Mouse (Mus musculus) embryonic facial prominence, embryonic 13.5 days (tissue): ENCODE data around the gene Enc1. TPM values are rescaled to one million over a fixed set of nuclear protein-coding genes. Genes with fewer than 3 reads are reported as not detected.

Source experiments
- ATAC-seq: fragments of 200-750 bp; cut with Nextera tagmentation; 2 replicates; pipeline ENCODE4 v1.8.0; 2017; ENCODE audit warnings: low read depth; ENCODE audit not compliant: insufficient number of reproducible peaks, insufficient read depth, low FRiP score, low TSS enrichment
- H3K27ac ChIP-seq: fragments of 300-500 bp; sonication (generic); 2 replicates; pipeline ENCODE4 v1.5.1; 2015; ENCODE audit warnings: moderate library complexity, mild to moderate bottlenecking, inconsistent platforms
- H3K27me3 ChIP-seq: fragments of 300-500 bp; sonication (generic); 2 replicates; pipeline ENCODE4 v1.6.1; 2015; ENCODE audit warnings: mild to moderate bottlenecking, inconsistent platforms
- H3K36me3 ChIP-seq: fragments of 300-500 bp; sonication (generic); 2 replicates; pipeline ENCODE4 v1.6.1; 2015; ENCODE audit warnings: mild to moderate bottlenecking, inconsistent platforms
- H3K4me1 ChIP-seq: fragments of 300-500 bp; sonication (generic); 2 replicates; pipeline ENCODE4 v1.6.1; 2015; ENCODE audit warnings: inconsistent platforms
- H3K4me2 ChIP-seq: fragments of 300-500 bp; sonication (generic); 2 replicates; pipeline ENCODE4 v1.6.1; 2015; ENCODE audit warnings: moderate library complexity, mild to moderate bottlenecking, inconsistent platforms
- H3K4me3 ChIP-seq: fragments of 300-500 bp; sonication (generic); 2 replicates; pipeline ENCODE4 v1.5.1; 2015; ENCODE audit warnings: mild to moderate bottlenecking, inconsistent platforms
- H3K9ac ChIP-seq: fragments of 300-500 bp; sonication (generic); 2 replicates; pipeline ENCODE4 v1.6.1; 2015; ENCODE audit warnings: mild to moderate bottlenecking, inconsistent platforms
- H3K9me3 ChIP-seq: fragments of 300-500 bp; sonication (generic); 2 replicates; pipeline ENCODE4 v1.6.1; 2016; ENCODE audit warnings: inconsistent platforms
- WGBS: fragments of 180-500 bp; shearing (Covaris S2); methylation state at CpG from one replicate; pipeline ENCODE4 v1.1.7; 2015; ENCODE audit warnings: mixed read lengths; 5-methylcytosine and 5-hydroxymethylcytosine counted together
- polyA plus RNA-seq: library from polyadenylated mRNA; unstranded; fragments of >200 nt; fragmentation: Nextera tagmentation; extraction: Ambion mirVana; gene quantifications from 2 replicates; pipeline ENCODE4 v1.2.1, GENCODE M21; 2015

Gene Enc1
- polyA plus RNA-seq, 1 experiment from 2014 or later = 7.0 TPM

- Histone ChIP-seq H3K4me2 (peak overlapping the region; percentile 91), H3K9me3 (no peaks in the 10 kb centered on the region), H3K9ac (peak overlapping the region; percentile 93), H3K27me3 (no peaks in the 10 kb centered on the region), H3K36me3 (peaks cover 41% of the 10 kb centered on the region), H3K4me3 (peak overlapping the region; percentile 90), H3K4me1 (peaks cover 71% of the 10 kb centered on the region), H3K27ac (no peak overlapping the region)
- ATAC-seq = no peak
- WGBS = 49% methylated on average over 15 of the region's 15 CpGs
These were observed 3.2 kb downstream of the Enc1 start for GRCm38 (mm10) chr13:97243962-97244711.

GRCm38 (mm10) chr13:97244712-97245105 lies 3.8 kb downstream of the Enc1 start:
- Histone ChIP-seq H3K27ac (no peak overlapping the region), H3K4me1 (peaks cover 74% of the 10 kb centered on the region), H3K27me3 (no peaks in the 10 kb centered on the region), H3K36me3 (peaks cover 45% of the 10 kb centered on the region), H3K4me2 (peak overlapping the region; percentile 91), H3K9ac (no peak overlapping the region), H3K4me3 (peak overlapping the region; percentile 90; the same call in 1 of the 2 replicates), H3K9me3 (no peaks in the 10 kb centered on the region)
- ATAC-seq = no peak
- WGBS = 71% methylated on average over 11 of the region's 11 CpGs

- WGBS = 86% methylated on average over 12 of the region's 12 CpGs
- H3K27ac ChIP-seq = no peak overlapping the region
- H3K4me1 ChIP-seq = peaks cover 75% of the 10 kb centered on the region
- H3K9ac ChIP-seq = no peak overlapping the region
- no peak for ATAC-seq
- H3K4me3 ChIP-seq = no peak overlapping the region
- peaks cover 50% of the 10 kb centered on the region for H3K36me3 ChIP-seq
- no peaks in the 10 kb centered on the region for H3K9me3 ChIP-seq
- H3K27me3 ChIP-seq = no peaks in the 10 kb centered on the region
- peak overlapping the region; percentile 91; the same call in 1 of the 2 replicates for H3K4me2 ChIP-seq
These were observed 4.3 kb downstream of the Enc1 start for GRCm38 (mm10) chr13:97245157-97245556.

- no peaks in the 10 kb centered on the region for H3K27me3 ChIP-seq
- no peak overlapping the region for H3K9ac ChIP-seq
- 92% methylated on average over 16 of the region's 16 CpGs for WGBS
- H3K4me2 ChIP-seq = no peak overlapping the region
- peaks cover 83% of the 10 kb centered on the region for H3K4me1 ChIP-seq
- H3K4me3 ChIP-seq = no peak overlapping the region
- no peak for ATAC-seq
- no peak overlapping the region for H3K27ac ChIP-seq
- H3K9me3 ChIP-seq = no peaks in the 10 kb centered on the region
- H3K36me3 ChIP-seq = peaks cover 58% of the 10 kb centered on the region
These were observed 5.3 kb downstream of the Enc1 start for GRCm38 (mm10) chr13:97246217-97246616.

- WGBS = 72% methylated on average over 4 of the region's 4 CpGs
- Histone ChIP-seq H3K4me2 (no peak overlapping the region), H3K4me1 (peaks cover 85% of the 10 kb centered on the region), H3K36me3 (peaks cover 70% of the 10 kb centered on the region), H3K27me3 (no peaks in the 10 kb centered on the region), H3K4me3 (no peak overlapping the region), H3K9me3 (no peaks in the 10 kb centered on the region), H3K27ac (no peak overlapping the region), H3K9ac (no peak overlapping the region)
- ATAC-seq = no peak
These were observed 6.8 kb downstream of the Enc1 start for GRCm38 (mm10) chr13:97247754-97248153.

GRCm38 (mm10) chr13:97249051-97249461 lies 8.2 kb downstream of the Enc1 start:
- WGBS = 15% methylated on average over 5 of the region's 5 CpGs
- peaks cover 72% of the 10 kb centered on the region for H3K4me1 ChIP-seq
- H3K36me3 ChIP-seq = peaks cover 78% of the 10 kb centered on the region
- no peaks in the 10 kb centered on the region for H3K27me3 ChIP-seq
- H3K27ac ChIP-seq = peak overlapping the region; percentile 14; the same call in 1 of the 2 replicates
- H3K4me3 ChIP-seq = no peak overlapping the region
- no peak overlapping the region for H3K9ac ChIP-seq
- no peaks in the 10 kb centered on the region for H3K9me3 ChIP-seq
- no peak for ATAC-seq
- peak overlapping the region; percentile 19 for H3K4me2 ChIP-seq

- WGBS = 57% methylated on average over 5 of the region's 5 CpGs
- ATAC-seq = no peak
- H3K27me3 ChIP-seq = no peaks in the 10 kb centered on the region
- peaks cover 67% of the 10 kb centered on the region for H3K4me1 ChIP-seq
- peaks cover 78% of the 10 kb centered on the region for H3K36me3 ChIP-seq
- peak overlapping the region; percentile 14; the same call in 1 of the 2 replicates for H3K27ac ChIP-seq
- no peaks in the 10 kb centered on the region for H3K9me3 ChIP-seq
- peak overlapping the region; percentile 19; the same call in 1 of the 2 replicates for H3K4me2 ChIP-seq
- H3K9ac ChIP-seq = no peak overlapping the region
- no peak overlapping the region for H3K4me3 ChIP-seq
These were observed 8.7 kb downstream of the Enc1 start for GRCm38 (mm10) chr13:97249507-97250078.

GRCm38 (mm10) chr13:97250148-97250547 lies 9.2 kb downstream of the Enc1 start:
- Histone ChIP-seq H3K9me3 (no peaks in the 10 kb centered on the region), H3K9ac (no peak overlapping the region), H3K27me3 (no peaks in the 10 kb centered on the region), H3K4me3 (no peak overlapping the region), H3K36me3 (peaks cover 76% of the 10 kb centered on the region), H3K27ac (no peak overlapping the region), H3K4me2 (no peak overlapping the region), H3K4me1 (peaks cover 61% of the 10 kb centered on the region)
- WGBS = 87% methylated on average over 5 of the region's 5 CpGs
- ATAC-seq = no peak

- no peaks in the 10 kb centered on the region for H3K9me3 ChIP-seq
- no peaks in the 10 kb centered on the region for H3K27me3 ChIP-seq
- no peak overlapping the region for H3K4me2 ChIP-seq
- H3K36me3 ChIP-seq = peaks cover 69% of the 10 kb centered on the region
- no peak for ATAC-seq
- H3K27ac ChIP-seq = no peak overlapping the region
- H3K9ac ChIP-seq = no peak overlapping the region
- no peak overlapping the region for H3K4me3 ChIP-seq
- 39% methylated on average over 20 of the region's 20 CpGs for WGBS
- H3K4me1 ChIP-seq = peaks cover 58% of the 10 kb centered on the region
These were observed 9.9 kb downstream of the Enc1 start for GRCm38 (mm10) chr13:97250551-97251380.

- Histone ChIP-seq H3K4me3 (no peak overlapping the region), H3K4me2 (no peak overlapping the region), H3K9ac (no peak overlapping the region), H3K36me3 (peaks cover 60% of the 10 kb centered on the region), H3K27me3 (no peaks in the 10 kb centered on the region), H3K27ac (no peak overlapping the region), H3K9me3 (no peaks in the 10 kb centered on the region), H3K4me1 (peaks cover 63% of the 10 kb centered on the region)
- no peak for ATAC-seq
- 72% methylated on average over 7 of the region's 7 CpGs for WGBS
These were observed 10.8 kb downstream of the Enc1 start for GRCm38 (mm10) chr13:97251736-97252135.

GRCm38 (mm10) chr13:97252469-97252868 lies 11.6 kb downstream of the Enc1 start:
- no peak for ATAC-seq

More at GRCm38 (mm10) chr13:97252469-97252868, 11.6 kb downstream of the Enc1 start:
- 61% methylated on average over 7 of the region's 7 CpGs for WGBS
- Histone ChIP-seq H3K27me3 (no peaks in the 10 kb centered on the region), H3K4me1 (peaks cover 64% of the 10 kb centered on the region), H3K9me3 (no peaks in the 10 kb centered on the region), H3K9ac (no peak overlapping the region), H3K36me3 (peaks cover 52% of the 10 kb centered on the region), H3K27ac (no peak overlapping the region), H3K4me3 (no peak overlapping the region), H3K4me2 (no peak overlapping the region)
